Mouse (Mus musculus) CD4-positive, CD25-positive, alpha-beta regulatory T cell, adult 2 months (primary cell): ENCODE data around the gene Idh3a.
"Not testable (repeated sequence)": the region's sequence is repeated elsewhere in the genome, so short reads cannot be mapped to it uniquely, and the experiment has no call there.

ENCODE experiments used
- DNase-seq: peaks from one replicate; pipeline ENCODE4 v3.0.0-alpha.2; 2012; ENCODE audit warnings: low read depth, low spot score

Idh3a gene

DNA sequence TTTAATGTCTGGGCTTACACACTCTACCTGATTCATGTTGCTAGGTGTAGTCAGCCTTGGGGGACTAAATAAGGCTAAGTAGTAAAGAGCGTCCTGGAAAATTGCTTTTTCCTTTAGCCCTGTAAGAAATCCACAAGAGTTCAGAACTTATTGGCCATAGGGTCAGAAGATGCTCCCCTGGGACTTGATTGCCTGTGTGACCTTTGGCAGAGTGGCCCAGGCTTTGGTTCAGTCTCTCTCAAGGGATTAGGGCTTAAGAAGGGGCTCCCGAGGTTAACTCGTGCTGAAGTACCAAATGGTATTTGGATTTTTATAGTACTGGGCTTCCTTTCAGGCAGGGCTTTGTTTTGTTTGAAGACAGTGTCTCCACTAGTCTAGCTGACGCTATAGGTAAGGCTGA, 1.7 kb downstream of the Idh3a start:
- no peak for DNase-seq

DNA sequence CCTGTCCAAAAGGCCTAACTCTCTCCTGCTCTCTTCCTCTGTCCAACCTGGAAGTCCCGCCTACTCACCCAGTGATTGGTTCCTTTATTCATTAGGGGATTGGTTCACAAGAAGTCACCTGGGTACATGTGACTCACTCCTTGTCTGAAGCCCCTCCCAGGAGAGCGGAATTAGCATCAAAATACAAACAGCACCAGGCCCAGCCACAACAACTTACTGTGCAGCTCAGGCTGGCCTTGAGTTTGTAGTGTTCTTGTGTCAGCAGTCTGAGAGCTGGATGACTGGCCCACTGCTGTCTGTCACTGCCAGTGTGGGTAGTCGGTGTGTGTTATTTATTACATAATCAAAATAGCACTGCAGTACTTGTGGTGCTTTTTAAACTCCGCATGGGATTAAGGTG, 7.5 kb downstream of the Idh3a start:
- not testable (repeated sequence) for DNase-seq

DNA sequence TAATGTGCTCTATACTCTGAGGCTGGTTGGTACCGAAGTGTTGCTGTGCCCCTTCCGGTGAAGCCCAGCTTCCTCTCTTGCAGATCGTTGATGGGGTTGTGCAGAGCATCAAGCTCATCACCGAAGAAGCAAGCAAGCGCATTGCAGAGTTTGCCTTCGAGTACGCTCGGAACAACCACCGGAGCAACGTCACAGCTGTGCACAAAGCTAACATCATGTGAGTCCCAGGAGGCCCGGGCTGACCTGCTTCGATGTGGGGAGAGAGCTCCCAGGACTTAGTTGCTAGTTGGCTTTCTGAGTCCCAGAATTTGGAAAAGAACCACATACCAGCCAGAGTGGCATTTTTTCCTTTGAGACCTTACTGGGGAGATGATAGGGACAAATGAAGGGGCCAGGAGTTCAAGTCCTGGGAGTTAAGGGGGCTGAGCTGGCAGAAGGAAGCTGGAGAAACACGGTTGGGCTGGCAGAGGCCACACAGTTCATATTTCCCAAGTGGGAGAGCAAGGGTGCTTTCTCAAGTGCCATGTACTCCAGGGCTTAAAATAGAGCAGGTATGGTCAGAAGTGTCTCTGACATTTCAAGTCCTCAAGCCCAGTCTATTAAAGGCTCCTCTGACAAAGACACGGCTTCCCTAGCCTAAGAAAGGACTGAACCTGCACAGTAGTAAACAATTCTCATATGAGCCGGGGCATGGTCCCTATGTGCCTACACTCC, 10.8 kb downstream of the Idh3a start:
- DNase-seq: no peak

DNA sequence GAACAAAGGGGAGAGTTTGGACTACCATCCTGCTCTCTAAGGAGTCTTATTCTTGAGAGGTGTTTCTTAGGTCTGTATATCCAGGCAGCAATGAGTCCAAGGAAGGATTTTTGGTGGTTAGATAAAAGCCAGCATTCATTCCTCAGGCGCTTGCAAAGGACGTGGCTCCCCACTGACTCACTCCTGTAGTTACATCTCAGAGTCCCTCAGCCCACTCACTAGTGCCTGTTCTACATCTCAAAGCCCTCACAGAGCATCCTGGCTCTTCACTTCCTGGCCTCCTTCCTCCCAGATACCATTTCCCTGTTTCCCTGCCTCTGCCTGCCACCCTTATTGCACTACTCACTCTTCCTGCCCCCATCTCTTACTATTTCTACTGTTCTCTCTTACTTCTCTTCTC, 16.3 kb downstream of the Idh3a start:
- no peak for DNase-seq

DNA sequence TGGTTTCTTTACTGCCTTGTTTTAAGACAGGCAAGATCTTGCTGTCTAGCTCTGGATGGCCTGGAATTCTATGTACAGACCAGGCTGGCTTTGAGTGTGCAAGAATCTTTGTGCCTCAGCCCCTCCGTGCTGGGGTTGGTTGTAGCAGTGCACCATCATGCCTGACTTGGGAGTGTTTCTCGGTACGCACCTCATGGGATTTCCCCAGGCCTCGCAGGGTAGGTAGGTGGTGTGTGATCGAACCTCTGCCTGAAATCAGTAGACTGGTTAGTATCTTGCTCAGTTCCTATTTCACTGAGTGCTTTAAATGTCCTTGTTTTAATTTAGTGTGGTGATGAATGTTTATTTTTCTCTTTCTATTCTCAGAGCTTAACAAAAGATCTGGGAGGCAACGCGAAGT, 16.8 kb downstream of the Idh3a start:
- DNase-seq: no peak

DNA sequence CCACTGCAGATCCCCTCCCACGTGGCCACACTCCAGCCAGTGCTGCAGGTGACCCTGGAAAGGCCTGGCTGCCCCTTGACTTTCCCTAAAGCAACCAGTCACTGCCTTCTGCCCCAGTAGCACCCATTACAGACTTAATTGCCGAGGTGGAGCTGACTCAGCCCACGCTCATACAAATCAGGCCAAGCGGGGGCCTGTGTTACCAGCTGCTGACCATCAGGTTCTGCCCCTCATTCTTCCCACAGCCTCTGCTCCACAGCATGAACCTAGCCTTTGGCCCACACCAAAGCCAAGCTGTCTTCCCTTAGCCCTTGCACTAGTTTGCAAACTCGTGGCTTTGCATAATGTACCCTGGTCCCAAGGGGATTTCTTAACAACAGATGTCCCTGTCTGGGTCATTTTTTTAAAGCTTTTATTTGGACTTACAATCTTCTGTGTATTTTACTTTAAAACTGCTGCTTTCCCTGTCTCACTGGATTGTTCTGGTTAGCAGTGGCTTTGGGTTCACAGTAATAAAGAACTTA, 18.1 kb downstream of the Idh3a start:
- no peak for DNase-seq

DNA sequence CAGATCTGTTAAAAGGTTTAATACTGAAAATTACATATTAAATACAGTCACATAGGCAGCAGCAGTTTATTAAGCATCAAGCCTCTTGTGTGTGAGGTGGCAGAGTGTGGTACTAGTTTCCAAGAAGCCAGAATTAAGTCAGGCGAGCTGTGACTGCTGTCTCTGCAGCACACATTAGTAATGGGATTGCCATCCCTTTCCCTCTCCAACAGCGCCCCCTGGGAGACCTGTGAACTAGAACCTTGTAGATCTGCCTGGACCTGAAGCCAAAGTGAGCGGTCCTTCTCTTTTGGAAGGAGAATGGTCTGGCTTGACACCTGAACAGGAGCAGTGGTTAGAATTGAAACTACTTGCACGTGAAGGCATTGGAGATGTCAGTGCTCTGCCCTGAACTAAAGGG, 18.8 kb downstream of the Idh3a start:
- DNase-seq: peak; percentile 51

DNA sequence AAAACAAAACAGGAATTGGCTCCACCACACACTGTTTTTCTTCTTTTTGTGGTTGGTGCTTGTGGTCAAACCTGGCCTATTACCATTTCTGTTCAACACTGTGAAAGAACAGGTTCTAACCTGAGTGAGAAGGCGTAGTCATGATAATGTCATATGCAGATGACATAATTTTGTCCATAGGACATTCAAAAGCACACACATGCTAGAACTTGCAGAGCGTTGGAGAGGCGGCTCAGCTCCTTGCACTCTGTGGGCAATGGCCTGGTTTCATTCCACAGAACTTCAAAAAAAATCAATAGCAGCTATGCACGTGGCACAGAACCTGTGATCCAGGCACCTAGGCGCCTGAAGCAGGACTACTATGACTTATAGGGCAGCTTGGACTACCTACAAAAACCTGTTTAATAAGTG, 26.7 kb downstream of the Idh3a start:
- DNase-seq: peak; percentile 52

DNA sequence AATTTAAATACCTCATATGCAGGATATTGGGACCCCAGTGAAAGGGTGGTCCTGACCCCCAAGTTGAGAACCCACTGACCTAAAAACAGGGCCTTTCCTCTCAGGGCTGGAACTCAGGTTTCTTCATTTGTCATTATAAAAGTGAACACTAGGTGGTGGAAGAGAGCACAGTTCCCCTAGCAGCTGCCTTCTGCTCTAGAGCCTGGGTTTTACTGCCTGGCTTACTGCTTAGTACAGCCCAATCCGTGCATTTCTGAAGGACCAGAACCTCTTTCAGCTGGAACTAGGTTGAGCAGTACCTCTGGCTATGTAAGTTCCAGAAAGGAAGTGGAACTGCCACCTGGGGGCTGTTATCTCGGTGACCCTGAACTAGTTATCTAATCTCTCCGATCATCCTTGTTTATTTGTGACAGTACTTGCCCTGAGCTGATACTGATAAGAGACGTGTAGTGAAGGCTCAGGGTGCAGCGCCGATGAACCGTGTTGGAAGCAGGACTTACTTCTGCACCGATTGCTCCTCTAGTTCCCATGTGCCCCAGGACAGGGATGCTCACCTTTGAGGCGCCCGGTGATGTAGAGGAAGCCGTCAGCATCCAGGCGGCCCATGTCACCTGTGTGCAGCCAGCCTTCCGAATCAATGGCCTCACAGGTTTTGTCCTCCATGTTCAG, 28.2 kb downstream of the Idh3a start:
- peak; percentile 77 for DNase-seq

DNA sequence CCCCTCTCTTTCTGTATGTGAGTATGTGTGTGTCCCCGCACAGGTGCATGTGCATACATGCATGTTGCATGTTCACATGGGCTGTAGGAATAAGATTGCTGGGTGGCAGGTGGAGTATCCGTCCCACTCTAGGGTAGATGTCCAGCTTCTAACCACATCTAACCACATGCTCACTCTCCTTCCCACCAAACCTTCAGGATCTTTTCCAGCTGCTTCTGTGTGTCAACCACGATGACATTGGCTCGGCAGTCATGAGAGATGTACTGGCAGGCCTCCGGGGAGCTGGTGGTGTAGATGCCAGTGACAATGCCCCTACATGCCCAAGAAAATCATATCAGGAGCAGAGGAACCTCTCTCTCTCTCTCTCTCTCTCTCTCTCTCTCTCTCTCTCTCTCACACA, 41.1 kb downstream of the Idh3a start:
- DNase-seq: no peak

DNA sequence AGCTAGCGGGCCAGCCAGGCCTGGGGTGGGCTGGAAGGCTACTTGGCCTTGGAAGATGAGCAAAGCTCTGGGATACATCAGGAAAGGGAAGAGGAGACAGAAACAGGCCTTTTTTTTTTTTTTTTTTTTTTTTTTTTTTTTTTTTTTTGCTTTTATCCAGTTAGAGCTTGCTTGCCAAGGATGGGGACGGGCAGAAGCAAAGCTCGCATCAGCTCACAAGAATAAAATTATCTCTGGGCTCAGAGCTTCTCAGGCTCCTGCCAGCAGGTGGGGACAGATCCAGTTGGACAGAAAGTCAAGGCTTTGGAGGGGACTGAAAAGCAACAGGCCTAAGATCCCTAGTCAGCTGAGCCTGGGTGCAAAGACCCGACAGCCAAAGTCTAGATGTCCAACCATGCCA, 42.6 kb downstream of the Idh3a start:
- no peak for DNase-seq

DNA sequence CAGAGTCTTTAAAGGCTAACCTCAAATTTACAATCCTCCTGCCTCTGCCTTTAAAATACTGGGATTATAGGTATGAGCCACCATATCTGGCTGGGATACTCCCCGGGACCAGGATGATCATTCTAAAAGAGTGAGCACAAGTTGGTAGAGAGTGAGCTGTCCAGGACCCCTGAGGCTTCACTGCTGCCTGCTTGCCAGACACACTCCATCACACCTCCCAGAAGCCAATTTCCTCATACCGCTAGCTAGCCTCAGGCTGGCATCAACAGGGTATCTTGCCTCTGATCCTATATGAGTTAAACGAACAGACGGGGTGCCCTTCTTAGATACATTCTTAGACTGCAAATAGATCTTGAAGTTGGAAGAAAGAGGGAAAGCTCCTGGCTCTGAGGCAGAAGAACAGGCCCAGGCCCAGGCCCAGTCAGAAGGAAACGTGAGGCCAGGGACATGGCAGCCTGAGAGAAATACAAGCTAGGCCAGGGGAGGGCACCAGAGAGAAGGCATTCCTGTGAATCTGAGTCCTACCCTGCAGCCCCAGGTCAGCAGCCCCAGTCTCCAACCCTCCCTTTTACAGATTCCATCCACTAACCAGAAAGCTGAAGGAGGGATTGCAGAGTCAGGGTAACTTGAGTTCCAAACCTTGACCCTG, 43.6 kb downstream of the Idh3a start:
- no peak for DNase-seq

DNA sequence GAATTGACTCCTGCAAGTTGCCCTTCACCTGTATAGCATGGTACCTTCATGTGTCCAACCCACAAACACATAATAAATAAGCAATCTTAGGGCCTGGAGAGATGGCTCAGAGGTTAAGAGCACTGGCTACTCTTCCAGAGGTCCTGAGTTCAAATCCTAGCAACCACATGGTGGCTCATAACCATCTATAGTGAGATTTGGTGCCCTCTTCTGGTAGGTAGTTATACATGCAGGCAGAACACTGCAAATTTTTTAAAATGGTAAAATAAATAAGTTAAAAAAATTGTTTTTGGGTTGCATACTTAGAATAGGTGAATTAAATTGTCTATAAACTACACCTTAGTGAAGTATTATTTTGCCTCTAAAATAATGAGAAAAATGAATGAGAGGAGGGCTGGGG, 44.8 kb downstream of the Idh3a start:
- peak; percentile 24 for DNase-seq

DNA sequence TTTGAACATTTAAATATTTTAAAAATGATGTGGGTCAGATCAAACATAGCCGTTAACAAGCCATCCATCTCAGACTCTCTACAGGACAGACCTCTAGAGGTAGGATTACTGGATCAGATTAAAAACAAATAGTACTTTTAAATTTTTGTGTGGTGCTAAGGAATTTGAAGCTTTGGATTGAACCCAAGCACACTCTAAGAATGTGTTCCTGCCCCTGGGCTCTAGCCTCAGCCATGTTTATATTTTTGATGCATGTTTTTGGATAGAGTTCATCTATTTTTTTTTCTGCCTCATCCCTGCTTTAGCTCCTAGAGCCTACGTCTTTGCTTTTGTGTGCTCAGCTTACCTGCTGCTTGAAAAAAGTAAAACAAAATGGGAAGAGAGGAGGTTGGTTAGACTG, 47.3 kb downstream of the Idh3a start:
- no peak for DNase-seq

DNA sequence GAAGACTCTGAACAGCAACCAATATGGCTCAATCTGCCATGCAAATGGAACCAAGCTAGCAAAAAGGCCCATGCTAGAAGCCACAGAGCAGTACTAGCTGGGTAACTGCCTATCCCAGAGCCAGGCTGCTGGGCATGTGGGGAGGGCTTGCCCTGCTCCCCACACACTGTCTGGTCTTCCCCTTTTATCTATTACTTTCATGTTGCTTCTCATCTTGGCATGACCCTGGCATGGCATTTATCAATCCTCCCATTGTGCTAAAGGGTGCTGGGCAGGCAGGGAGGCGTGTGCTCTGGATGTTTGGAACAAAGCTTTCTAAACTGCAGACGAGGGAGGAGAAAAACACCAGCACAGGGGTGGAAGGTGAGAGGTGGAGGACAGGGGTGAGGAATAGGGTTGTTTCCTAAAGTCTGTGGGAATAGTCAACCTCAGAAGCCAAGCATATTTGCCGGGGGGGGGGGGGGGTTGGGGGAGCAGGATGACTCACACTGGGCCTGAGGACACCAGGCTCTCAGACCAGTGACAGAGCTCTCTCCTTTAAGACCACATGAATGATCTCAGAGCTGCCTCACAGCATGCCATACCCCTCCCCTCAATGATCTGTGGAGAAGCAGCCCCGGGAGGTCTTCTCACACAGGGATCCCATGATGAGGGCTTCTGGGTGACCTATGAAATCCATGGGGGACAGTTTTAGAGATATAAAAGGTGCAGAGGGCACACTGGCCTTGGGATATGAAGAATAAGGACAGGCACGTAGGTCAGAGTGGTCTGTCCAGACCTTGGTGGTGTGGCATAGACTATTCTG, 51.6 kb downstream of the Idh3a start:
- DNase-seq: no peak

DNA sequence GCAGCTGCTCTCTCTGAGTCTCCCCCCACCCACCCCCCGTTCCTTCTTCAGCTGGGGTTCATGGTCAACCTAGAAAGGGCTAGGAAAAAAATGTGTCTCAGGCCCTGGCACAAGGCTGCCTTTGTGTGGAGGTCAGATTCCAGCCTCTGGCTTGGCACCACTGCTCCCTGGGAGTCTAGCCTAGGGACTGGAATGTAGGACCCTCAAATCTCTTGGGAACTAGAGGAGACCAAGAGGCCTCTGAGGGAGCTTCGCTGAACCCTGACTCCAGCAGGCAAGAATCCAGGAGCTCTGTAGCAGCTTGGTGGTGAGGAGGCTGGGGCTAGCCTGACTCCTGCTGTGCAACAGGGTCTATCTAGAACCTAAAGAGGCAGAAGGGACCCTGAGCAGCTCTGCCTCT, 53.1 kb downstream of the Idh3a start:
- no peak for DNase-seq

DNA sequence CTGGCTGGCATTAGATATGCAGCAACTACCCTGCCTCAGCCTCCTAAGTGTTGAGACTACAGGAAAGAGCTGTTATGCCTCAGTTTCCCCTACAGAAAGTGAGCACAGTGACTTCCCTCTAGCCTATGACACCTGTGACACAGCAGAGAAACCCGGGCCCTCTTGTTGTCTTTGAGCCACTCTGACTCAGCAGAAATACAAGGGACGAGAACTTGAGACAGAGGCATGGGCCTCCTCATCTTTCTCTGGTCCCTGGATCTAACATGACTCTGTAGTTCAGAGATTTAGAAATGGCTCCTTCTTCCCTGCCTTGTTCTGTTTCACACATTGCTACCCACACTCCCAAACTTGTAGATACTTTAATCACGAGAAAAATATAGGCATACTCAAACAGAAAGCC, 55.4 kb downstream of the Idh3a start:
- DNase-seq: no peak

DNA sequence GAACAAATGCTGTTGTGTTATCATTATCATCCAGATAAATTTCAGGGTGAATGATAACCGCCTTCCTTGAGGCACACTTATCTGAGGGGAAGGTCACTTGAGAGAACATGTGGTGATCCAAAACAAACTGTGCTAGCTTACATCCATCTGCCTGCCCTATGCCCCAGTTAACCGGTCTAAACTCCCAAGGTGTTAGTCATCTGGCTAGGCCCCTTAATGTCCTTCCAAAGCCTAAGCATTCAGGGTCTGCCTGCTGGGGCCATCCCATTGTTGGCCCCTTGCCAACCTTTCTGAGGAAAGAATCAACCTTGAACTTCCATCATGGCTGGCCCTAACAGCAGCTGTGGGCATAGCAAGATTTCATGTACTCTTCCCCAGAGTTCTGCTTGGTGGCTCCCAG, 56.0 kb downstream of the Idh3a start:
- no peak for DNase-seq

DNA sequence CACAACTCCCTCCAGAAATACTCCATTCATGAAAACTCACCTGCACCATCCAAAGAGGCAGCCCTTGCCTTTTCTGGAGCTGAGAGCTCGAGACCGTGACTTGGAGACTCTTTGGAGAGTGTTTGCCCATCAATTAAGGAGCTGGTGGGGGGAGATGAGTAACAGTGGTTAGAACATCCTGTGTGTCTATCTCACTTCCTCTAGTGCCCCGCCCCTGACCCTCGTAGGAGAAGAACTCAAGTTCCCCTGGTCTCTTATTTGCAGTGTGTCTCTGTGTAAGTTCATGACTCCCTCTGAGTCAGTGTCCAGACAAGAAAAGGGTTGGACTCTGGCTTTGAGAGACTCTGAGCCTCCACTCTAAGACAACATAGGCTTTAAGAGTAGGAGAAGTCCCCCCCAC, 56.4 kb downstream of the Idh3a start:
- peak; percentile 79 for DNase-seq

DNA sequence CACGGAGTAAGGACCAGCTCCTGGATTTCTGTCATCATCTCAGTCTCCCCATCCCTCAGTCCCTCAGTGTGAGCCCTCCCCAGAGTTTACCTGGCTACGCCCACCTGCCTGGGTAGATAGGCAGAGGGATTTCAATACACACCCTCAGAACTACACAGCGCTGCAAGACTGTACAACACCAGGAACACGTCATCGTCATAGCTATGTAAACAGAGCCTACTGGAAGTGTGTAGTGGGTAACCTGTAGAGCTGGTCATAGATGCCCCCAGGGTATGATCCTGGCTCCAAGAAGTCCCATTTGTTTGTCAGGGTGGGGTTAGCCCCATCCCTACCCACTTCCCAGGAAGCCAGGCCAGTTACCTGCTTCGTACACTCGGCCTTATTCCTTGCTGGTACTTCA, 57.0 kb downstream of the Idh3a start:
- DNase-seq: no peak

DNA sequence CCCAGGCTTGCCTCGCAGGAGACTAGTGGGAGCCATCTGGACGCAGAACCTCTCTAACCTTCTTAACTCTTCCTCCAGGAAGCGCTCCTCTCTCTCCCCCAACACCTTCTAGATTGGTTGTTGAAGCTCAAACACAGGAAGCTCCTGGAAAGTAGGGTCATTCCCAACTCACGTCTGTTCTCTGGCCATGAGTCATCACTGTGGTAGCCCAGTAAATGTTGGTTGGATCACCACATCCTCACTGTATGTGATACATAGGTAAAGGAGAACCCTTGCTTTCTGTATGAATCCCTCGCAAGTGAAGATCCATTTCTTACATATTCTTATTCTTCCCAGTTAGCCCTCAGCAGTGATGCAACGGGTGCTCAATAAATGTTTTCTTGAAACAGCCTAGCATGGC, 59.4 kb downstream of the Idh3a start:
- no peak for DNase-seq

DNA sequence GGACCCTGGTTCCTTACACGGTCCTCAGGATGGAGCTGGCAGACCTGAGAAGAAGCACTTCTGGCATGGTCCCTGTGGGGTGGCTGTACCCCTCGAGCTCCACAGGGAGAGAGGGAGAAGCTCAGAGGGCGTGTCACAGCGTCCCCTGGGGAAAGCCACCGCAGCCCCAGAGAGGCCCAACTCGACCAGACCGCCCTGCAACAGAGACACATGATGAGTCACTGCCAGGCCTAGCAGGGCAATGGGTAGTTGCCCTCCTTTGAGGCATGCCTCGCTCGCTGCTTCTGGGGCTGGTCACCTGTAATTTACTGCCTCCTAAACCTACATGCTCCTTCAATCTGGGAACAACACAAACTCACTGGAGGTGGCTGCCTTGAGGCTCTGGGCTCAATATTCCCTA, 60.1 kb downstream of the Idh3a start:
- DNase-seq: no peak
